Mouse (Mus musculus): ENCODE measurements at regions not wholly inside any gene's neighbourhood (a gene's known extent, or its start where the extent isn't known, plus 50 kb on each side); places are given as distances from the start of the nearest gene placed in this dataset.

GRCm38 (mm10) chr2:93135324-93135723, 52.0 kb upstream of the Trp53i11 start:
- DNase-seq (ENCODE audit: low spot score in 2 of 2): no peak

GRCm38 (mm10) chr2:93133301-93133971, 53.9 kb upstream of the Trp53i11 start:
- DNase-seq (ENCODE audit: low spot score in 2 of 2): no peak

- DNase-seq (ENCODE audit: low spot score in 2 of 2): peak; percentile 67 to 83
Measured at GRCm38 (mm10) chr2:93131825-93132623, 55.3 kb upstream of the Trp53i11 start.

GRCm38 (mm10) chr2:93131236-93131635, 56.1 kb upstream of the Trp53i11 start:
- no peak for DNase-seq (ENCODE audit: low spot score in 2 of 2)

- DNase-seq (ENCODE audit: low spot score in 2 of 2): no peak
Measured at GRCm38 (mm10) chr2:93129176-93129575, 58.2 kb upstream of the Trp53i11 start.

- DNase-seq (ENCODE audit: low spot score in 2 of 2): peak; percentile 23 to 46
Measured at GRCm38 (mm10) chr2:93126595-93127165, 60.7 kb upstream of the Trp53i11 start.

- DNase-seq (ENCODE audit: low spot score in 2 of 2): no peak
Measured at GRCm38 (mm10) chr2:93126112-93126511, 61.2 kb upstream of the Trp53i11 start.

GRCm38 (mm10) chr2:93124866-93125467, 62.4 kb upstream of the Trp53i11 start:
- DNase-seq (ENCODE audit: low spot score in 2 of 2): no peak

GRCm38 (mm10) chr2:93123829-93124228, 63.5 kb upstream of the Trp53i11 start:
- DNase-seq (ENCODE audit: low spot score in 2 of 2): no peak

GRCm38 (mm10) chr2:93120386-93120785, 67.0 kb upstream of the Trp53i11 start:
- no peak for DNase-seq (ENCODE audit: low spot score in 2 of 2)

- no peak for DNase-seq (ENCODE audit: low spot score in 2 of 2)
Measured at GRCm38 (mm10) chr2:93119001-93119400, 68.3 kb upstream of the Trp53i11 start.

- DNase-seq (ENCODE audit: low spot score in 2 of 2): no peak
Measured at GRCm38 (mm10) chr2:93115303-93115702, 69.3 kb upstream of the Prdm11 start.

GRCm38 (mm10) chr2:93113929-93114328, 68.0 kb upstream of the Prdm11 start:
- no peak for DNase-seq (ENCODE audit: low spot score in 2 of 2)

GRCm38 (mm10) chr2:93112320-93112719, 66.4 kb upstream of the Prdm11 start:
- DNase-seq (ENCODE audit: low spot score in 2 of 2): no peak

GRCm38 (mm10) chr2:93110898-93111297, 64.9 kb upstream of the Prdm11 start:
- DNase-seq (ENCODE audit: low spot score in 2 of 2): no peak

GRCm38 (mm10) chr2:93106581-93106980, 60.6 kb upstream of the Prdm11 start:
- DNase-seq (ENCODE audit: low spot score in 2 of 2): no peak

- no peak for DNase-seq (ENCODE audit: low spot score in 2 of 2)
Measured at GRCm38 (mm10) chr2:93101991-93102390, 56.0 kb upstream of the Prdm11 start.

GRCm38 (mm10) chr2:93099780-93100179, 53.8 kb upstream of the Prdm11 start:
- DNase-seq (ENCODE audit: low spot score in 2 of 2): no peak

- DNase-seq (ENCODE audit: low spot score in 2 of 2): no peak
Measured at GRCm38 (mm10) chr2:93097016-93097415, 51.0 kb upstream of the Prdm11 start.

GRCm38 (mm10) chr2:93096078-93096729, 50.2 kb upstream of the Prdm11 start:
- DNase-seq (ENCODE audit: low spot score in 2 of 2): no peak

Measured in gastrocnemius, adult 8-10 months (tissue).